Mouse (Mus musculus) heart, adult 2 months (tissue): ENCODE results near the gene Gm20431.

Experiments used
- CTCF ChIP-seq: fragments of 200-600 bp; IDR thresholded peaks from 2 replicates; pipeline ENCODE4 v1.8.1; 2022; ENCODE audit warnings: antibody characterized with exemption, mild to moderate bottlenecking, moderate library complexity
- EP300 ChIP-seq: fragments of 200-500 bp; IDR thresholded peaks from 2 replicates; pipeline ENCODE4 v1.6.1; 2011; ENCODE audit warnings: low read depth, low read length, control low read depth; ENCODE audit not compliant: insufficient read depth

DNA sequence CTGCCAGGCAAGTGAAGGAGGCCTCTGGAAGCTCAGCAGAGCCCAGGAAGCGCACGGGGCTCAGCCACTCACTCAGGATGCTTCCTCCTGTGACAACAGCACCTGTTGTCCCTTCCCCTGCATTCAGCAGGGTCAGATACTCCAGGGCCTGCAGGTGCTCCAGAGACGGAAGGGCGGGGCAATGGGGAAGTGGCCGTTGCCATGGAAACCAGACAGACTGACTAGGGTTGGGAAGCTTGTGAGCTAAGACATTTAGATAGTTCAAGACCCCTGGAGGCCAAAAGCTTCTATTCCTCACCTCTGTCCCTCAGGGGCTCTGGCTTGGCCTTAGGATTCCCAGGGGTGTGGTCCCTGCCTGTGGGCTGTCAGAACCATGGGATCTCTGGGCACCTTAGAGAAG lies 82.8 kb downstream of the Gm20431 start:
- TF ChIP-seq CTCF (no peak), EP300 (no peak)
